Mouse (Mus musculus) heart, adult 9 months (tissue): Measurements from ENCODE around the gene Qrich2.
A peak's percentile ranks its signal among the peaks of the same experiment; 100 is the strongest.
"Not testable (repeated sequence)": the region's sequence is repeated elsewhere in the genome, so short reads cannot be mapped to it uniquely, and the experiment has no call there.

Source experiments
- DNase-seq, 2 experiments: peaks; one replicate each; pipeline ENCODE4 v3.0.0; 2022; ENCODE audit warnings: low spot score in 2 of 2

Gene Qrich2

GRCm38 (mm10) chr11:116412028-116412827 is 53.8 kb downstream of the Qrich2 start:
- DNase-seq = peak in 1 of 2 experiments; percentile 30

- DNase-seq = no peak
Measured at GRCm38 (mm10) chr11:116411582-116411981, 54.5 kb downstream of the Qrich2 start.

- not testable (repeated sequence) for DNase-seq
Measured at GRCm38 (mm10) chr11:116410415-116410814, 55.6 kb downstream of the Qrich2 start.

- no peak for DNase-seq
Measured at GRCm38 (mm10) chr11:116409008-116409407, 57.0 kb downstream of the Qrich2 start.

GRCm38 (mm10) chr11:116406231-116406728 is 59.8 kb downstream of the Qrich2 start:
- no peak for DNase-seq

- no peak for DNase-seq
Measured at GRCm38 (mm10) chr11:116405601-116406000, 60.4 kb downstream of the Qrich2 start.

- DNase-seq = no peak
Measured at GRCm38 (mm10) chr11:116400560-116400959, 65.5 kb downstream of the Qrich2 start.

- DNase-seq = no peak
Measured at GRCm38 (mm10) chr11:116398348-116398677, 67.7 kb downstream of the Qrich2 start.

- no peak for DNase-seq
Measured at GRCm38 (mm10) chr11:116397517-116398347, 68.3 kb downstream of the Qrich2 start.

- no peak for DNase-seq
Measured at GRCm38 (mm10) chr11:116396934-116397330, 69.1 kb downstream of the Qrich2 start.

GRCm38 (mm10) chr11:116396276-116396933 is 69.6 kb downstream of the Qrich2 start:
- no peak for DNase-seq

- no peak for DNase-seq
Measured at GRCm38 (mm10) chr11:116394769-116395168, 71.3 kb downstream of the Qrich2 start.
